Mouse (Mus musculus) forelimb bud, embryonic 11.5 days (tissue): ENCODE results near the gene Smim22.

Source experiments
- DNase-seq: peaks from one replicate; pipeline ENCODE4 v3.0.0-alpha.2; 2012; ENCODE audit warnings: low read depth, low spot score

Smim22 gene

DNA sequence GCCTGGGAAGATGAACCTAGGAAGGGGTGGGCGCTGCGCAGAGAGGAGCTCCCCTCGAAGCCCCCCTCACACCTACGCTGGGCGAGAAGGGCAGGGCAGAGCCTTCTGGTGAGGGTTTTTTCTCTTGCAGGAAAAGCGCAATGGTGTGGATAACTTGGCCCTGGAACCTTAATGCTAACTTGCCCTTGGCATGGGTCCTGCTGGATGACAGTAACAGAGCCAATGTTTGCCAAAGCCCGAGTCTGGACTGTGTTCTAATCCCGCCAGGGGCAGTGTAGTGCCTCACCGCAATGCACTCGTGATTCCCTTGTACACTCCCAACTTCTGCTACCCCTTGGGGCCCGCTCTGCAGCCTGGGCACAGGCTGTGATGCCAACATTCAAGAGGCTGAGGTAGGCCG lies 988 bp downstream of the Smim22 start:
- no peak for DNase-seq

DNA sequence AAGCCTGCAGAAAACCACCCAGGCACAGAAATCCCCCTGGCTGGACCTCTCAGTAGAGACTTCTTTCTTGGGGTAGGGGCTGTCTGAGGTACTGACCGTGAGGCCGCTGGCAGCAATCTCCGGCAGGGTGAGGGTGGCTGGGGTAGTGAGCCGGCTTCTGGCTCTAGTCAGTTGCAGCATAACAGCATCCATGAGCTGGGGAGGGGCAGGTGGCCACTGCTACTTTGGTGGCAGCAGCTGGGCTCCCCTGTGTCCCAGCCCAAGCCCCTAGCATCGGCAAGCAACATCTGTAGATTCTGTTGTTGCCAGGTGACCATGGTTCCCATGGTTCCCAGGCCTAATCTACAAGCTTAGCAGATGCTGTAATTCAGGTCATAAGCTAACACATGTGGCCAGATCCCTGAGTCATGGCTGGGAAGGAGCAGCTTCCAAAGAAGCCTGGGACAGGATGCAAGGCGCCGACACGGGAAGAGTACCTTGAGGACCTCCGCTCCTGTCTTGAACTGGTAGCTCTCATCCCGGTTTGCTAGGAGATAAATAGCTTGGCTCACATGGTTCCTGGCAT lies 3.4 kb downstream of the Smim22 start:
- DNase-seq = no peak

DNA sequence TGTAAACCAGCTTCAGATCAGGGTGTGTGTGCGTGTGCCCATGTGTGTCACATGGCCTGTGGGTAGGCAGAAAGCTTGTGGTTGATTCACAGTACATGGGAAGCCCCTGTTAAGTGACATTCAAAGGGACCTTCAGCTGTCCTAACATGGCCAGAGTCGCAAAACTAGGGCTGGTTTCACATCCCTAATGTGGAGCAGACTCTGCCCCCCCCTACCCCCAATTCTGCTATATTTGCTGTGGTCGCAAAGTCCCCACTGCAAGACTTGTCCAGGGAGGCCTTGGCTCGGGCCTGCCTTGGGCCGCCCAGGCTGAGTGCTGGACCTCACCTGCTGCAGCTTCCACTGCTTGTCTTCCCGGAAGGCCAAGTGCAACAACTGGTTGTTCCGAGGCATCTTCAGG lies 4.2 kb downstream of the Smim22 start:
- no peak for DNase-seq

DNA sequence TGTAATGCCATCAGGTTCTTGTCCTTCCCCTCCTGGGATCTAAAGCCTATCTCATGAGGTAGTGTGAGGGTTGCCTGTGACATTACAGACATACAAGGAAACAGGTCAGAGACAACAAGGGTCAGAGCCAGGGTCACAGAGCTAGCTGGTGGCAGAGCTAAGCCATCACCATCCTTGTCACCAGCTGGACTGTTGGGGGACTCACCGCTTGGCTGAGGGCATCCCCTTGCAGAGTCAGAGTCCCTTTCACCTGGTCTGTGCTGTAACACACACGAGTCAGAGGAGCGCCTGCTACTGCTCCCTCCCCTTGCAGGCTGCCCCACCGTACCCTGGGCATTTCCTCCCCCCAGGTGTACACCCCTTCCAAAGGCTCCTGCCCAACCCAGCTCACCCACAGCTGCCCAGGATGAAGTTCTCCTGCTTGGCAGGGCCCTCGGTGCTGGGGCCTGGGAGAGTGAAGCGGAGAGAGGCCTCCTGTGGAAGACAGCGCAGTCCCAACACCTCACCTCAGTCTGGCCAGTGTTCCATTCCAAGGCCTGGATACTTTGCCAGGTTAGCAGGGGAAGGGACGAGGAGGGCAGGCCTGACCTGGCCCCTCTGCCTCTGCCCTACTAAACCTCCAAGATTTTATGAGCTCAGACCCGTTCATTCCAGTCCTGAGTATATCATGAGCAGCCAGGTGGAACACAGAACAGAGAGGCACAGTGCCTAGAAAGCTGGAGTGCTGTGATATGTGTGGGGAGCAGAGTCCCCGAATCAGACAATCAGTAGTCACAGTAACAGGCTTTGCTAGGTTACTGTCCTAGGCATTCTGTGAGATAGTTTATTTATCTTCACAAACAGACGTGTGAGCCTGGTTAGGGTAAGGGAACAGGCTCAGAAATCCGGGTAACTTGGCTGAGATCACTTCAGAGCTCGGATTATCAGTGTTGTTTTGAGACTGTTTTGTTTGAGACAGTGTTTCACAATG lies 5.2 kb downstream of the Smim22 start:
- DNase-seq = no peak

DNA sequence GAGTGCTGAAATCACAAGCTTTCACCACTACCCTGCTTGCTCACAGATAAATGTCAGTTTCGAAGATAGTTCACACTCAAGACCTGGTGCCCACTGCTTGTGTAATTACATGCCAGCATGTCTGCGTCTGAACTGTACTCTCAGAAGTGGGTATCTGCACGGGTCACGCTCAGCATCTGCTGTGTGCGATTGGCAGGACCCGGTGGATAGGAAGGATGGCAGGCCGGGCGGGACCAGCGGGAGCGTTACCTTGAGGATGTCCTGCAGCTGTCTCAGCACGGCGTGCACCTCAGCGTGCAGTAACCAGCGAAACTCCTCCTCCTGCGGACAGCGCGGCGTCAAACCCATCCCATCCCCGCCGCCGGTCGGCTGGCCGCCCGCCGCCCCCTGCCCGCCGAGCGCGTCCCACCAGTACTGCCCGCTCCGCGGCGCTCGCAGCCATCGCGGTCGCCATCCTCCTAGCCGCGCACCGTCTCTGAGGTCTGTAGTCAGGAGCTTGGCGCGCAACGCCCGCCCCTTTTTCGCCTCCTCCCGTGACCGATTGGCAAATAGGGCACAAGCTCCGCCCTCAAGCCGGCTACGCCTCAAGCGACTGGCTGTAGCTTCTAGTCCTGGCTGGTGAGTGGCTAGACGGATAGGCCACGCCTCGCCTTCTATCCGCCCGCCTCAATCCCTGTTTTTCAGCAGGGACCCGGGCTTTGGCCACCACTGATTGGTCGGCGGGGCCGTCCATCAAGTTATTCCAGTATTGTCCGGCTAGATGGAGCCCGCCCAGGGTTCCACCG lies 6.2 kb downstream of the Smim22 start, which contains the start of gene Rogdi:
Gene Rogdi (minus strand): TSS at position 500 of the 785 bp plus-strand sequence.
- peak; percentile 99 for DNase-seq

DNA sequence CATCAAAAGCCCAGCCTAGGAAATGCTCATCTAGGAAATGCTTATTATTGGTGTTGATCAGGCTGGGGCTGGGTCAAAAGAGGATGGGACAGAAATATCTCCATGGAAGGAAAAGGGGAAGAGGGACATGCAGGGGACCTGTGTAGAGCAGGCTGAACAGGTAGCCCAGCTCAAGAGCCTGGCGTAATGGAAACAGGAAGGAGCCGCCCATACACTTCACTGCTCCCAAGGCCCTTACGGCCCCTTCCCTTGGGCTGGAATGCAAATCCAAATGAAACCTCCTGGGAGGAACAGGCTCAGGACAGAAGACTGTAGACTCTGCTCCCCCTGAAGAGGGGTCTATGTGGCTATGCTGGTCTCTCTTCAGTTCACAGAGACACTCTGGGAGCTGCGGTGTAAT lies 7.5 kb downstream of the Smim22 start:
- DNase-seq = no peak

DNA sequence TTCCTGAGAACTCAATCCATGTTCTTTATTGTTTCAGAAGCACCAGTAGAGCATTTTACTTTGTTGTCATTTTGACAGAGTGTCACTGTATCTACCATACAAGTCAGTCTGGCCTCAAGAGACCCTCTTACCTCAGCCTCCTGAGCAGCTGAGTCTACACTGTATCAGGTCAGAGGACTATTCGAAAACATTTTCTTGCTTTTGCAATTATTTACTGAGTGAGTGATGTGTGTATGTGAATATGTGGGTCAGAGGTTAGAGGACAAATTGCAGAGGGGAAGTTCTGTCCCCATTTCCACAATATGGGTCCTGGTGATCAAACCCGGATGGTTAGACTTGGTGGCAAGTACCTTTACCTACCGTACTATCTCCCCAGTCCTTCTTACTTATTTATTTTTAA lies 16.9 kb downstream of the Smim22 start:
- no peak for DNase-seq

DNA sequence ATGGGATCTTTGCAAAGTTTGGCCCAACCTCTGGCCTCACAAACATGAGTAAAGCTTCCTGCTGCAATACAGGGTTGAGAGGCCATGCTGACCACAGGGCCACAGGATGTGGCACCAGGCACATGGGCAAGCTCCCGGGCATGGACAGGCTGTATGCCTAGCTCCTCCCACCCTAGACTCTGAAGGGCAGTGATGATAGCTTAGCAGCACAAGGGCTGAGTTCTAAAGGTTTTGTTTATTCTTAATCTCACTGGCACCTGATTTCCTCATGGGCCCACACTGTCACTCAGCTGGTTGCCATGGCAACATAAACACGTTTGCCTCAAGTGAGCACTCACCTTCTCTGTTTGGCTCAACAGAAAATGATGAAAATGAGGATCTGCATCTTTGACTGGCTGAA lies 22.8 kb downstream of the Smim22 start:
- no peak for DNase-seq

DNA sequence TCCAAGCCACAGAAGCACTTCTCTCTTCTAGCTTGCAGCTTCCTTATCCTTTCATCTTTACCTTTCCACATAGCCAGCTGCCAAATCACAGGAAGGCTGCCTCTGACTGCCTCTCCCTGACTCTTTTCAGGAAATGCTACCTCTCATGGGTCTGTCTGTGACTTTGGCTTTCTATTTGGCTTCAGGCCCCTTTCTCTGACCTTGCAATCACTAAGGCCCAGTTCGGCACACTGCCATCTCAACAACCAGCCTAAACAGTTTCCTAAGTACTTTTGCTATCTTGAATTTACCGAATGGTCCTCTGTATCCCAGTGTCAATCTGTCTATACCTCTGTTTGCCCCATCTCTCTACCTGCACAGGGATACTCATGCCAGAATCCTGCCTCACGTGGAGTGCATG lies 28.5 kb downstream of the Smim22 start:
- DNase-seq = no peak

DNA sequence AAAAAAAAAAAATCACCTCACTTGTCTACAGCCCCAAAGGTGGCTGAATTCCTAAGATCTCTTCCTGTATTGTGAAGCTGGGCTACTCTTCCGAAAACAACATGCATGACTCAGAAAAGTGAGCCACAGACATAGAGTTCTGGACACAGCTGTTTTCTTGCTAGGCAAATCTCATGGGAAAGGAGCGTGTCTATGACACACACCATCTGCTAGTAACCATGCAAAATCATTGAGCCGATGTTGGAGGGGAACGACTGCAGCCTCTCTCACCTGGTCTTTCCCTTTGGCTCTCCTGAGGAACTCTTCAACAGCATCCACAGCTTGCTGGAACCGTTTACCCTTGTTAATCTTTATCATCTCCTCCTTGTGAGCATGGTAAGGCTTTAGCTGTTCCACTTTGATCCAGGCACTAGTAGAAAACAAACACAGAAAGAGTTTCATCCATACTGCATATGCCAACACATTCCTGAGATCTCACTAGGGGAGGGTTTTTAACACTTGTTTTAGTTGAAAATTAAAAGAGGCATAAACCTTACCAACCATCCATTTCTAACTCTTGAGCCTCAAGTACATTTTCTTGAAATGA lies 29.7 kb downstream of the Smim22 start:
- DNase-seq = no peak

DNA sequence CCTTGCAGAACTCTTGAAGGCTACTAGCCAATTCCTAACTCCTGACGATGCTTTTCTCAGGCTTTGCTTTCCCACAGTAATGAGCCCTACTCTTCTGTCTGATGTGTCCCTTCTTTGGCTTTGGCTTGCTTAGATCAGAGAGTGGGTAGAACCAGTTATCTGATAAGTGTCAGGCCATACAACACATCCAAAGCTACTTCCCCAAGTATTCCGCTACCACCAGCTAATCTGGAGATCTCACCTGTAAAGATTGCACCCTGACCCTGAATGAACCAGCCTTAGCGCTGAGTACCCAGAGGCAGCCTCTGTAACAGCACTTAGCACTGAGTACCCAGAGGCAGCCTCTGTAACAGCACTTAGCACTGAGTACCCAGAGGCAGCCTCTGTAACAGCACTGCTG lies 38.2 kb downstream of the Smim22 start:
- DNase-seq = no peak

DNA sequence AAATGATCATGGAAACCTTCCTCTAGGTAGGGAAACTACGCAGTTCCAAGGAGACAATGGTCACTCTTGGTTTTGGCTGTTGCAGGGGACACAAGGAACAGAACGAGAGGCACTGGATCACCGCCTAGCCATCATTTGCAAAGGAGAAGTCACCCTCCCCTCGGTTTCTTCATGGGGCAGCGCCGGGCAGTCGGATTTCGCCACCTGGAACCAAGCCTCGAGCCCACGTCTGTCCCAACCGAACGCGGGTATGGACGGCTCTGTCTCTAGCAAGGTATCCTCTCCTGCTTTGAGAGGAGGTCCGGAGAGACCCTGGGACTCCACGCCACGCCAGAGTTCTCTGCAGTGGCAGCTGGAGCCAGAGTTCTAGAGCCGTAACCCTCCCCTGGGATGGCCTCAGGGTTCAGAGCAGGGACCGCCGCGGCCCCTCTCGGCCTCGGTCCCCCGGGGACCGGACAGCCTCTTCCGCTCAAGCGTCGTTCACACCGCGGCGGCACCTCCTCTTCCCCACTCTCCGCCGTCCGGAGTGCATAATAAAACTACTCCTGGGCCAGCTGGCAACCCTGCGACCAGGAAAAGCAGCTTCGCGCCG lies 42.2 kb downstream of the Smim22 start:
- DNase-seq = no peak

DNA sequence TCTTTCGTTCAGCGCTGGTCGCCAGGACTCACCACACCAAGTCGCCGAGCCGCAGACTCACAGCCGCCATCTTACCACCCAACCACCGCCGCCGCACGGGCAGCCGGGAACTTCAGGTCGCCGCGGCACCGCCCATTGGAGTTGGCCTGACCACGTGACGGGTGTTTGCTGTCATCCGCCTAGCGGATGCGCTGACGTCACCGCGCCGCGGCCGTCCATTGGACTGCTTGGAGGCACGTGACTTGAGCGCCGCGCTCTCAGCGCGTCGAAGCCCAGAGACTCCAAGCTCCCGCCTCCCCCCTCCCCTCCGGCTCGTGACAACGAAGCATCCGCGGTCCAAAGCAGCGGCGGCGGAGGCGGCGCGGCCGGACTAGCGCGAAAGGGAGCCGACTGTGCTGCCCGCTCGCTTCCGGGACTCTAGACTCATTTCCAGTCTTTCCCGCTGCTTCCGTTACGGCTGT lies 42.7 kb downstream of the Smim22 start, which contains the start of the genes Glyr1 and Ubn1:
Gene Glyr1 (minus strand): TSS at position 90 of the 461 bp plus-strand sequence.
Gene Ubn1 (plus strand): TSS at position 284 of the 461 bp plus-strand sequence.
- peak; percentile 100 for DNase-seq

DNA sequence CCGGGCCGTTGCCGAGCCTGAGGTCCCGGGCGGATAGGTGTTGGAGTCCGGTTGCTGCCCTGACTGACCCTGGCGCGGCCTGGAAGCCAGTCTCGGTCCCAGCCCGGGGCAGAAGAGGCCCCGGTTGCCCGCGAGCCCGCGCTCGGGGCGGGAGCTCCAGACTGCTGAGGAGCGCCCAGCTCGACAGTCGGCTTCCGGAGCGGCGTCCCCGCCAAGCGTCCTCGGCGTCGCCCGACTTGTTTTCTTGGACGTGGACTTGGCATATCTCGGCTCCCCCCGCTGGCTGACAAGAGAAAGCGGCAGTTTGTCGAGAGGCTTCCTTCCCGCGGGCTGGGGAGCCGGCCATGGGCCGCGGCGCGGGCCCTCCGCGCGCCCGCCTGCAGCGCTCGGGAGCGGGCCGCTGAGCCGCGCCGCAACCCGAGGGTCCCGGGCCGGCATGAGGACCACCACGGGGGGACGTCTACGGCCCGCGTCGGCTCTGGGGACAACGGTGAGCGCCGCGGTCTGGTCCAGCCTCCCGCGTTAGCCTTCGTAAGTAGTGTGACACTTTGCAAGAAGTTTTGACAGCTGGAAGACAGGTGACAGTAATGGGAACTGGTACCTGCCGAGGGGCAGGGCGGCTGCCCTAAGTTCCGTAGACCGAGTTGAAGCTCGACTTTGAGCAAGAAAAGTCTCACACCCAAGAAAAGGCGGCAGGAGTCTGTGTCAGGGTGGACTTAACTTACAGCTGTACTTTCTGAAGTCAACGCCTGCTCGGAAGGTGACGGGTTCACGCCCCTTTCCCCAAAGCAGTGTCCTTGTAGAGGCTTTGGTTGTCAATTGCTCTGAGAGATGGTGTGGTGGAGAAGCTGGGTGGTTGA lies 43.4 kb downstream of the Smim22 start:
- DNase-seq = peak; percentile 42
